Mouse (Mus musculus) midbrain, embryonic 11.5 days (tissue): ENCODE results near the gene Pknox2. TPM values are rescaled to one million over a fixed set of nuclear protein-coding genes. Genes with fewer than 3 reads are reported as not detected.

Experiments used
- ATAC-seq: fragments of 200-750 bp; cut with Nextera tagmentation; 2 replicates; pipeline ENCODE4 v1.8.0; 2017; ENCODE audit warnings: moderate TSS enrichment, moderate library complexity; ENCODE audit not compliant: low FRiP score
- DNase-seq: peaks from one replicate; pipeline ENCODE4 v3.0.0; 2015; ENCODE audit warnings: low spot score; ENCODE audit errors: missing footprints
- H3K27ac ChIP-seq: fragments of 300-500 bp; sonication (generic); 2 replicates; pipeline ENCODE4 v1.5.1; 2014; ENCODE audit warnings: low read depth, low read length
- H3K27me3 ChIP-seq: fragments of 300-500 bp; sonication (generic); 2 replicates; pipeline ENCODE4 v1.6.1; 2014; ENCODE audit warnings: mild to moderate bottlenecking, low read length, moderate library complexity, mixed read lengths; ENCODE audit not compliant: control insufficient read depth, insufficient read depth
- H3K36me3 ChIP-seq: fragments of 300-500 bp; sonication (generic); 2 replicates; pipeline ENCODE4 v1.6.1; 2014; ENCODE audit warnings: mild to moderate bottlenecking, low read length, moderate library complexity, mixed read lengths; ENCODE audit not compliant: control insufficient read depth, insufficient read depth
- H3K4me1 ChIP-seq: fragments of 300-500 bp; sonication (generic); 2 replicates; pipeline ENCODE4 v1.6.1; 2014; ENCODE audit warnings: low read length; ENCODE audit not compliant: control insufficient read depth, insufficient read depth
- H3K4me2 ChIP-seq: fragments of 300-500 bp; sonication (generic); 2 replicates; pipeline ENCODE4 v1.6.1; 2014; ENCODE audit warnings: mild to moderate bottlenecking, moderate library complexity
- H3K4me3 ChIP-seq: fragments of 300-500 bp; sonication (generic); 2 replicates; pipeline ENCODE4 v1.5.1; 2014; ENCODE audit warnings: low read depth, low read length
- H3K9ac ChIP-seq: fragments of 300-500 bp; sonication (generic); 2 replicates; pipeline ENCODE4 v1.6.1; 2014; ENCODE audit warnings: low read length
- H3K9me3 ChIP-seq: fragments of 300-500 bp; sonication (generic); 2 replicates; pipeline ENCODE4 v1.6.1; 2016; ENCODE audit warnings: low read length; ENCODE audit not compliant: control insufficient read depth
- WGBS: fragments of 180-500 bp; shearing (Covaris S2); extraction: QIAGEN DNeasy Blood & Tissue Kit; methylation state at CpG from one replicate; pipeline ENCODE4 v1.1.7; 2014; 5-methylcytosine and 5-hydroxymethylcytosine counted together
- polyA plus RNA-seq: library from polyadenylated mRNA; unstranded; fragments of >200 nt; fragmentation: Nextera tagmentation; extraction: Ambion mirVana; gene quantifications from 2 replicates; pipeline ENCODE4 v1.2.1, GENCODE M21; 2014

Gene Pknox2
- polyA plus RNA-seq, 1 experiment from 2014 or later = 20.2 TPM

- no peaks in the 10 kb centered on the region for H3K9me3 ChIP-seq
- H3K27me3 ChIP-seq = no peaks in the 10 kb centered on the region
- H3K4me1 ChIP-seq = peaks cover 16% of the 10 kb centered on the region
- no peak overlapping the region for H3K4me2 ChIP-seq
- no peak overlapping the region for H3K27ac ChIP-seq
- no peak for ATAC-seq
- DNase-seq = no peak
- H3K9ac ChIP-seq = no peak overlapping the region
- WGBS = 94% methylated on average over 2 of the region's 2 CpGs
- H3K36me3 ChIP-seq = no peaks in the 10 kb centered on the region
- no peak overlapping the region for H3K4me3 ChIP-seq
Observed at GRCm38 (mm10) chr9:37117529-37117928, 29.7 kb downstream of the Pknox2 start.

- Histone ChIP-seq H3K4me2 (no peak overlapping the region), H3K36me3 (no peaks in the 10 kb centered on the region), H3K27me3 (no peaks in the 10 kb centered on the region), H3K4me3 (no peak overlapping the region), H3K4me1 (peaks cover 16% of the 10 kb centered on the region), H3K9me3 (no peaks in the 10 kb centered on the region), H3K9ac (no peak overlapping the region), H3K27ac (no peak overlapping the region)
- WGBS = 60% methylated on average over 9 of the region's 9 CpGs
- DNase-seq (peak; percentile 86), ATAC-seq (no peak)
Observed at GRCm38 (mm10) chr9:37116632-37117413, 30.4 kb downstream of the Pknox2 start.

- ATAC-seq (no peak), DNase-seq (no peak)
- H3K4me2 ChIP-seq = no peak overlapping the region
- peaks cover 16% of the 10 kb centered on the region for H3K4me1 ChIP-seq
- H3K9me3 ChIP-seq = no peaks in the 10 kb centered on the region
- no peak overlapping the region for H3K9ac ChIP-seq
- H3K27ac ChIP-seq = no peak overlapping the region
- no peak overlapping the region for H3K4me3 ChIP-seq
- no peaks in the 10 kb centered on the region for H3K36me3 ChIP-seq
- no peaks in the 10 kb centered on the region for H3K27me3 ChIP-seq
- 80% methylated on average over 7 of the region's 7 CpGs for WGBS
Observed at GRCm38 (mm10) chr9:37115820-37116219, 31.4 kb downstream of the Pknox2 start.

- Histone ChIP-seq H3K27me3 (no peaks in the 10 kb centered on the region), H3K27ac (peak overlapping the region; percentile 17), H3K9me3 (no peaks in the 10 kb centered on the region), H3K4me1 (peaks cover 16% of the 10 kb centered on the region), H3K4me2 (no peak overlapping the region), H3K9ac (no peak overlapping the region), H3K4me3 (no peak overlapping the region), H3K36me3 (no peaks in the 10 kb centered on the region)
- ATAC-seq = peak; percentile 82
- no peak for DNase-seq
- WGBS = 18% methylated on average over 9 of the region's 9 CpGs
Observed at GRCm38 (mm10) chr9:37114286-37115267, 32.6 kb downstream of the Pknox2 start.

GRCm38 (mm10) chr9:37107546-37107945 is 39.7 kb downstream of the Pknox2 start:
- no peak overlapping the region for H3K4me2 ChIP-seq
- H3K27me3 ChIP-seq = no peaks in the 10 kb centered on the region
- no peak overlapping the region for H3K4me3 ChIP-seq
- H3K27ac ChIP-seq = no peak overlapping the region
- no peak overlapping the region for H3K9ac ChIP-seq
- DNase-seq = no peak
- H3K9me3 ChIP-seq = no peaks in the 10 kb centered on the region
- 59% methylated on average over 2 of the region's 2 CpGs for WGBS
- peaks cover 17% of the 10 kb centered on the region for H3K4me1 ChIP-seq
- H3K36me3 ChIP-seq = no peaks in the 10 kb centered on the region
- ATAC-seq = no peak

GRCm38 (mm10) chr9:37106808-37107207 is 40.4 kb downstream of the Pknox2 start:
- no peaks in the 10 kb centered on the region for H3K36me3 ChIP-seq
- no peak overlapping the region for H3K4me2 ChIP-seq
- 28% methylated on average over 3 of the region's 3 CpGs for WGBS
- DNase-seq (no peak), ATAC-seq (no peak)
- peaks cover 19% of the 10 kb centered on the region for H3K4me1 ChIP-seq
- no peaks in the 10 kb centered on the region for H3K9me3 ChIP-seq
- H3K4me3 ChIP-seq = no peak overlapping the region
- H3K9ac ChIP-seq = no peak overlapping the region
- no peaks in the 10 kb centered on the region for H3K27me3 ChIP-seq
- no peak overlapping the region; the same call in 1 of the 2 replicates for H3K27ac ChIP-seq

- Histone ChIP-seq H3K9ac (no peak overlapping the region), H3K27ac (no peak overlapping the region), H3K27me3 (no peaks in the 10 kb centered on the region), H3K4me2 (no peak overlapping the region), H3K9me3 (no peaks in the 10 kb centered on the region), H3K4me3 (no peak overlapping the region), H3K4me1 (peaks cover 43% of the 10 kb centered on the region), H3K36me3 (no peaks in the 10 kb centered on the region)
- ATAC-seq (no peak), DNase-seq (no peak)
- WGBS = 62% methylated on average over 3 of the region's 3 CpGs
Observed at GRCm38 (mm10) chr9:37104249-37104648, 43.0 kb downstream of the Pknox2 start.

- H3K4me2 ChIP-seq = no peak overlapping the region
- no peaks in the 10 kb centered on the region for H3K36me3 ChIP-seq
- no peak overlapping the region for H3K9ac ChIP-seq
- no peaks in the 10 kb centered on the region for H3K27me3 ChIP-seq
- DNase-seq (no peak), ATAC-seq (no peak)
- peaks cover 43% of the 10 kb centered on the region for H3K4me1 ChIP-seq
- 24% methylated on average over 5 of the region's 5 CpGs for WGBS
- no peak overlapping the region for H3K4me3 ChIP-seq
- no peak overlapping the region for H3K27ac ChIP-seq
- no peaks in the 10 kb centered on the region for H3K9me3 ChIP-seq
Observed at GRCm38 (mm10) chr9:37103778-37104177, 43.4 kb downstream of the Pknox2 start.
